Mouse (Mus musculus) limb, embryonic 11.5 days (tissue): Measurements from ENCODE around the gene Dtnb. TPM values are rescaled to one million over a fixed set of nuclear protein-coding genes. Genes with fewer than 3 reads are reported as not detected.
A peak's percentile ranks its signal among the peaks of the same experiment; 100 is the strongest.

Experiments
- ATAC-seq: fragments of 200-750 bp; cut with Nextera tagmentation; 2 replicates; pipeline ENCODE4 v1.8.0; 2017; ENCODE audit warnings: low read depth; ENCODE audit not compliant: insufficient number of reproducible peaks, low FRiP score, low TSS enrichment
- DNase-seq: peaks from one replicate; pipeline ENCODE4 v3.0.0-alpha.2; 2015; ENCODE audit warnings: low spot score
- H3K27ac ChIP-seq: fragments of 300-500 bp; sonication (generic); replicated peaks from 2 replicates; pipeline ENCODE4 v1.5.1; 2014; ENCODE audit warnings: low read depth, mild to moderate bottlenecking, low read length
- H3K27me3 ChIP-seq: fragments of 300-500 bp; sonication (generic); 2 replicates; pipeline ENCODE4 v1.6.1; 2014; ENCODE audit warnings: mild to moderate bottlenecking, low read length, mixed read lengths; ENCODE audit not compliant: control insufficient read depth, insufficient read depth
- H3K36me3 ChIP-seq: fragments of 300-500 bp; sonication (generic); 2 replicates; pipeline ENCODE4 v1.6.1; 2014; ENCODE audit warnings: mild to moderate bottlenecking, low read length, moderate library complexity, mixed read lengths; ENCODE audit not compliant: control insufficient read depth, insufficient read depth
- H3K4me1 ChIP-seq: fragments of 300-500 bp; sonication (generic); 2 replicates; pipeline ENCODE4 v1.6.1; 2014; ENCODE audit warnings: low read length, mixed read lengths; ENCODE audit not compliant: control insufficient read depth, insufficient read depth
- H3K4me2 ChIP-seq: fragments of 300-500 bp; sonication (generic); 2 replicates; pipeline ENCODE4 v1.6.1; 2014; ENCODE audit warnings: low read depth, mild to moderate bottlenecking, moderate library complexity; ENCODE audit not compliant: severe bottlenecking
- H3K4me3 ChIP-seq: fragments of 300-500 bp; sonication (generic); 2 replicates; pipeline ENCODE4 v1.5.1; 2014; ENCODE audit warnings: low read depth, low read length
- H3K9ac ChIP-seq: fragments of 300-500 bp; sonication (generic); 2 replicates; pipeline ENCODE4 v1.6.1; 2014; ENCODE audit warnings: mild to moderate bottlenecking, low read length
- H3K9me3 ChIP-seq: fragments of 300-500 bp; sonication (generic); 2 replicates; pipeline ENCODE4 v1.6.1; 2016; ENCODE audit warnings: low read length; ENCODE audit not compliant: control insufficient read depth
- WGBS: fragments of 180-500 bp; shearing (Covaris S2); extraction: QIAGEN DNeasy Blood & Tissue Kit; methylation state at CpG from one replicate; pipeline ENCODE4 v1.1.7; 2014; 5-methylcytosine and 5-hydroxymethylcytosine counted together
- polyA plus RNA-seq: library from polyadenylated mRNA; unstranded; fragments of >200 nt; fragmentation: Nextera tagmentation; extraction: Ambion mirVana; gene quantifications from 2 replicates; pipeline ENCODE4 v1.2.1, GENCODE M21; 2014

Gene Dtnb
- polyA plus RNA-seq, 1 experiment from 2014 or later: 41.1 TPM

- no peaks in the 10 kb centered on the region for H3K36me3 ChIP-seq
- WGBS: 11% methylated on average over 8 of the region's 8 CpGs
- DNase-seq: peak; percentile 94
- H3K9ac ChIP-seq: no peak overlapping the region
- H3K4me3 ChIP-seq: no peak overlapping the region
- H3K4me2 ChIP-seq: no peak overlapping the region; the same call in 1 of the 2 replicates
- peak overlapping the region; percentile 79 for H3K27ac ChIP-seq
- peaks cover 13% of the 10 kb centered on the region for H3K4me1 ChIP-seq
- no peaks in the 10 kb centered on the region for H3K9me3 ChIP-seq
- H3K27me3 ChIP-seq: no peaks in the 10 kb centered on the region
- peak; percentile 72 for ATAC-seq
Measured at GRCm38 (mm10) chr12:3781482-3781881, 209.3 kb downstream of the Dtnb start.

DNA sequence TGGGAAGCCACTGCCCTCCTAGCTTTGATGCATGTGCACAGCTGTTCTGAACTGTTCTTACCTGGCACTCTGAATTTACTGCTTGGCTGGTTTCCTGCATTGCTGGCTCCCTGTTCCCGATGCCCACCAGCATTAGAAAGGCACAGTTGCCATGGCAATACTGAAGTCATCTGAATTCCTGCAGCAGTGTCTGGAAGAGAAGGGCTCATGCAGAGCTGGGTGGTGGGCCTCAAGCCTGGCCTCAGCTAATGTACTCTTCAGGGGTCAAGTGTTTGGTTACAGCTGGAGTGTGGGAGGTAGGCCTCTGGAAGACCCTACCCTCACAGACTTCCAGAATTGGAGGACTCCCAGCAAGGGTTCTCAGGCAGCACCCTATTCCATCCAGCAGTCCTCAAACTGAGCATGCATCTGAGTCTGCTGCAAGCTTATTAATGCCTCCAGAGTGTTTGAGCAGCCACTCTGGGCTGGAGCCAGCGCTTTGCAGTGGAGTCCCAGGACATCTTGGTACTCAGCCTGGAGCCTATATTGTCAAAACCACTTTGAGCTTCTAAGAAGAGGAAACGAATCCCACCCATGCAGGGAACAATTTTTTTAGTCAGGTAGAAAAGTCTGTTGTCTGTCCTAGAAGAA is 211.1 kb downstream of the Dtnb start:
- WGBS: 56% methylated on average over 3 of the region's 3 CpGs
- Histone ChIP-seq H3K36me3 (no peaks in the 10 kb centered on the region), H3K4me1 (peaks cover 23% of the 10 kb centered on the region), H3K4me2 (no peak overlapping the region), H3K27me3 (no peaks in the 10 kb centered on the region), H3K27ac (no peak overlapping the region), H3K4me3 (no peak overlapping the region), H3K9ac (no peak overlapping the region), H3K9me3 (no peaks in the 10 kb centered on the region)
- ATAC-seq (no peak), DNase-seq (no peak)

- H3K9ac ChIP-seq: no peak overlapping the region
- H3K27ac ChIP-seq: no peak overlapping the region
- ATAC-seq (no peak), DNase-seq (no peak)
- no peaks in the 10 kb centered on the region for H3K36me3 ChIP-seq
- WGBS: 77% methylated on average over 2 of the region's 2 CpGs
- H3K4me3 ChIP-seq: no peak overlapping the region
- peaks cover 29% of the 10 kb centered on the region for H3K4me1 ChIP-seq
- no peak overlapping the region for H3K4me2 ChIP-seq
- H3K27me3 ChIP-seq: no peaks in the 10 kb centered on the region
- H3K9me3 ChIP-seq: no peaks in the 10 kb centered on the region
Measured at GRCm38 (mm10) chr12:3784258-3784657, 212.1 kb downstream of the Dtnb start.

GRCm38 (mm10) chr12:3784729-3785128 is 212.5 kb downstream of the Dtnb start:
- Histone ChIP-seq H3K4me2 (no peak overlapping the region), H3K4me1 (peaks cover 29% of the 10 kb centered on the region), H3K9me3 (no peaks in the 10 kb centered on the region), H3K4me3 (no peak overlapping the region), H3K27me3 (no peaks in the 10 kb centered on the region), H3K9ac (no peak overlapping the region), H3K27ac (no peak overlapping the region), H3K36me3 (no peaks in the 10 kb centered on the region)
- DNase-seq (no peak), ATAC-seq (no peak)
- WGBS: 74% methylated on average over 4 of the region's 4 CpGs

- Histone ChIP-seq H3K4me1 (peaks cover 19% of the 10 kb centered on the region), H3K27me3 (no peaks in the 10 kb centered on the region), H3K4me3 (no peak overlapping the region), H3K27ac (no peak overlapping the region), H3K9me3 (no peaks in the 10 kb centered on the region), H3K4me2 (no peak overlapping the region), H3K9ac (no peak overlapping the region), H3K36me3 (no peaks in the 10 kb centered on the region)
- no peak for DNase-seq
- no peak for ATAC-seq
- WGBS: 23% methylated on average over 3 of the region's 3 CpGs
Measured at GRCm38 (mm10) chr12:3787041-3787440, 214.9 kb downstream of the Dtnb start.

GRCm38 (mm10) chr12:3787541-3787940 is 215.4 kb downstream of the Dtnb start:
- Histone ChIP-seq H3K27me3 (no peaks in the 10 kb centered on the region), H3K4me1 (peaks cover 21% of the 10 kb centered on the region), H3K9ac (no peak overlapping the region), H3K4me3 (no peak overlapping the region), H3K9me3 (no peaks in the 10 kb centered on the region), H3K36me3 (no peaks in the 10 kb centered on the region), H3K27ac (no peak overlapping the region), H3K4me2 (no peak overlapping the region)
- 36% methylated on average over 1 of the region's 1 CpGs for whole genome bisulfite sequencing
- ATAC-seq (no peak), DNase-seq (no peak)

- H3K36me3 ChIP-seq: no peaks in the 10 kb centered on the region
- H3K4me2 ChIP-seq: no peak overlapping the region
- DNase-seq: peak; percentile 66
- WGBS: 45% methylated on average over 5 of the region's 5 CpGs
- peak overlapping the region; percentile 39; the same call in 1 of the 2 replicates for H3K27ac ChIP-seq
- H3K9ac ChIP-seq: no peak overlapping the region
- H3K4me3 ChIP-seq: no peak overlapping the region
- peaks cover 21% of the 10 kb centered on the region for H3K4me1 ChIP-seq
- no peaks in the 10 kb centered on the region for H3K9me3 ChIP-seq
- no peaks in the 10 kb centered on the region for H3K27me3 ChIP-seq
- ATAC-seq: 0 out of 2 replicates have a peak, but pooled peaks have one; percentile 13
Measured at GRCm38 (mm10) chr12:3788421-3789051, 216.4 kb downstream of the Dtnb start.

GRCm38 (mm10) chr12:3789626-3790185 is 217.5 kb downstream of the Dtnb start:
- Histone ChIP-seq H3K9me3 (no peaks in the 10 kb centered on the region), H3K4me2 (no peak overlapping the region), H3K9ac (no peak overlapping the region), H3K27ac (no peak overlapping the region), H3K27me3 (no peaks in the 10 kb centered on the region), H3K36me3 (no peaks in the 10 kb centered on the region), H3K4me3 (no peak overlapping the region), H3K4me1 (peaks cover 21% of the 10 kb centered on the region)
- ATAC-seq (no peak), DNase-seq (no peak)
- WGBS: 69% methylated on average over 5 of the region's 5 CpGs
